Mouse (Mus musculus) embryonic facial prominence, embryonic 15.5 days (tissue): ENCODE results near the gene Sipa1l3. TPM values are rescaled to one million over a fixed set of nuclear protein-coding genes. Genes with fewer than 3 reads are reported as not detected.
A peak's percentile ranks its signal among the peaks of the same experiment; 100 is the strongest.

Source experiments
- ATAC-seq: fragments of 200-750 bp; cut with Nextera tagmentation; 2 replicates; pipeline ENCODE4 v1.8.0; 2017; ENCODE audit warnings: low read depth, moderate TSS enrichment; ENCODE audit not compliant: insufficient number of reproducible peaks, low FRiP score, low TSS enrichment
- H3K27ac ChIP-seq: fragments of 300-500 bp; sonication (generic); replicated peaks from 2 replicates; pipeline ENCODE4 v1.5.1; 2015; ENCODE audit warnings: mild to moderate bottlenecking, inconsistent platforms
- H3K27me3 ChIP-seq: fragments of 300-500 bp; sonication (generic); 2 replicates; pipeline ENCODE4 v1.6.1; 2015; ENCODE audit warnings: inconsistent platforms
- H3K36me3 ChIP-seq: fragments of 300-500 bp; sonication (generic); 2 replicates; pipeline ENCODE4 v1.6.1; 2015; ENCODE audit warnings: mild to moderate bottlenecking, inconsistent platforms
- H3K4me1 ChIP-seq: fragments of 300-500 bp; sonication (generic); 2 replicates; pipeline ENCODE4 v1.6.1; 2015; ENCODE audit warnings: inconsistent platforms
- H3K4me2 ChIP-seq: fragments of 300-500 bp; sonication (generic); replicated peaks from 2 replicates; pipeline ENCODE4 v1.6.1; 2015; ENCODE audit warnings: mild to moderate bottlenecking, inconsistent platforms
- H3K4me3 ChIP-seq: fragments of 300-500 bp; sonication (generic); replicated peaks from 2 replicates; pipeline ENCODE4 v1.5.1; 2015; ENCODE audit warnings: mild to moderate bottlenecking, inconsistent platforms
- H3K9ac ChIP-seq: fragments of 300-500 bp; sonication (generic); 2 replicates; pipeline ENCODE4 v1.6.1; 2015; ENCODE audit warnings: inconsistent platforms
- H3K9me3 ChIP-seq: fragments of 300-500 bp; sonication (generic); replicated peaks from 2 replicates; pipeline ENCODE4 v1.6.1; 2016; ENCODE audit warnings: inconsistent platforms
- WGBS: fragments of 180-500 bp; shearing (Covaris S2); methylation state at CpG from one replicate; pipeline ENCODE4 v1.1.7; 2015; 5-methylcytosine and 5-hydroxymethylcytosine counted together
- polyA plus RNA-seq: library from polyadenylated mRNA; unstranded; fragments of >200 nt; fragmentation: Nextera tagmentation; extraction: Ambion mirVana; gene quantifications from 2 replicates; pipeline ENCODE4 v1.2.1, GENCODE M21; 2015

Gene Sipa1l3
- polyA plus RNA-seq, 1 experiment from 2014 or later: 21.6 TPM

GRCm38 (mm10) chr7:29441793-29442192, 76.6 kb downstream of the Sipa1l3 start:
- H3K27me3 ChIP-seq: no peaks in the 10 kb centered on the region
- ATAC-seq: no peak
- WGBS: 65% methylated on average over 9 of the region's 9 CpGs
- H3K27ac ChIP-seq: no peak overlapping the region
- H3K4me1 ChIP-seq: peaks cover 25% of the 10 kb centered on the region
- no peaks in the 10 kb centered on the region for H3K36me3 ChIP-seq
- no peak overlapping the region for H3K4me2 ChIP-seq
- H3K4me3 ChIP-seq: no peak overlapping the region
- H3K9me3 ChIP-seq: no peaks in the 10 kb centered on the region
- no peak overlapping the region for H3K9ac ChIP-seq

- no peak overlapping the region for H3K4me2 ChIP-seq
- no peak overlapping the region for H3K27ac ChIP-seq
- no peaks in the 10 kb centered on the region for H3K36me3 ChIP-seq
- no peaks in the 10 kb centered on the region for H3K9me3 ChIP-seq
- no peaks in the 10 kb centered on the region for H3K27me3 ChIP-seq
- H3K9ac ChIP-seq: no peak overlapping the region
- WGBS: 63% methylated on average over 9 of the region's 9 CpGs
- no peak overlapping the region for H3K4me3 ChIP-seq
- peaks cover 26% of the 10 kb centered on the region for H3K4me1 ChIP-seq
- ATAC-seq: no peak
Observed at GRCm38 (mm10) chr7:29441151-29441550, 77.3 kb downstream of the Sipa1l3 start.

GRCm38 (mm10) chr7:29438655-29439282, 79.7 kb downstream of the Sipa1l3 start:
- Histone ChIP-seq H3K27me3 (no peaks in the 10 kb centered on the region), H3K36me3 (no peaks in the 10 kb centered on the region), H3K4me1 (peaks cover 24% of the 10 kb centered on the region), H3K9ac (no peak overlapping the region), H3K27ac (no peak overlapping the region), H3K4me3 (no peak overlapping the region), H3K4me2 (no peak overlapping the region), H3K9me3 (no peaks in the 10 kb centered on the region)
- no peak for ATAC-seq
- WGBS: 83% methylated on average over 16 of the region's 16 CpGs

GRCm38 (mm10) chr7:29438204-29438603, 80.2 kb downstream of the Sipa1l3 start:
- Histone ChIP-seq H3K4me1 (peaks cover 26% of the 10 kb centered on the region), H3K36me3 (no peaks in the 10 kb centered on the region), H3K4me3 (no peak overlapping the region), H3K9me3 (no peaks in the 10 kb centered on the region), H3K27me3 (no peaks in the 10 kb centered on the region), H3K4me2 (no peak overlapping the region), H3K9ac (no peak overlapping the region), H3K27ac (no peak overlapping the region)
- ATAC-seq: no peak
- WGBS: 89% methylated on average over 14 of the region's 14 CpGs

GRCm38 (mm10) chr7:29437072-29437471, 81.4 kb downstream of the Sipa1l3 start:
- Histone ChIP-seq H3K27me3 (no peaks in the 10 kb centered on the region), H3K36me3 (no peaks in the 10 kb centered on the region), H3K4me3 (no peak overlapping the region), H3K9me3 (no peaks in the 10 kb centered on the region), H3K27ac (no peak overlapping the region), H3K4me2 (no peak overlapping the region), H3K4me1 (peaks cover 33% of the 10 kb centered on the region), H3K9ac (no peak overlapping the region)
- 77% methylated on average over 10 of the region's 10 CpGs for WGBS
- no peak for ATAC-seq

- no peaks in the 10 kb centered on the region for H3K36me3 ChIP-seq
- H3K9me3 ChIP-seq: no peaks in the 10 kb centered on the region
- WGBS: 87% methylated on average over 9 of the region's 9 CpGs
- no peak overlapping the region for H3K4me2 ChIP-seq
- no peak overlapping the region for H3K27ac ChIP-seq
- H3K9ac ChIP-seq: no peak overlapping the region
- ATAC-seq: no peak
- no peak overlapping the region for H3K4me3 ChIP-seq
- peaks cover 44% of the 10 kb centered on the region for H3K4me1 ChIP-seq
- no peaks in the 10 kb centered on the region for H3K27me3 ChIP-seq
Observed at GRCm38 (mm10) chr7:29434313-29435035, 84.0 kb downstream of the Sipa1l3 start.

GRCm38 (mm10) chr7:29433725-29434124, 84.7 kb downstream of the Sipa1l3 start:
- 69% methylated on average over 10 of the region's 10 CpGs for WGBS
- H3K36me3 ChIP-seq: no peaks in the 10 kb centered on the region
- no peak overlapping the region for H3K9ac ChIP-seq
- no peaks in the 10 kb centered on the region for H3K9me3 ChIP-seq
- H3K4me1 ChIP-seq: peaks cover 43% of the 10 kb centered on the region
- H3K4me3 ChIP-seq: no peak overlapping the region
- no peak overlapping the region for H3K27ac ChIP-seq
- H3K27me3 ChIP-seq: no peaks in the 10 kb centered on the region
- ATAC-seq: no peak
- H3K4me2 ChIP-seq: no peak overlapping the region

- Histone ChIP-seq H3K4me3 (no peak overlapping the region), H3K9ac (no peak overlapping the region), H3K4me2 (no peak overlapping the region), H3K27ac (no peak overlapping the region), H3K4me1 (peaks cover 42% of the 10 kb centered on the region), H3K36me3 (no peaks in the 10 kb centered on the region), H3K9me3 (no peaks in the 10 kb centered on the region), H3K27me3 (no peaks in the 10 kb centered on the region)
- no peak for ATAC-seq
- WGBS: 68% methylated on average over 11 of the region's 11 CpGs
Observed at GRCm38 (mm10) chr7:29432947-29433553, 85.4 kb downstream of the Sipa1l3 start.

- H3K4me3 ChIP-seq: no peak overlapping the region
- H3K9me3 ChIP-seq: no peaks in the 10 kb centered on the region
- H3K4me1 ChIP-seq: peaks cover 42% of the 10 kb centered on the region
- H3K9ac ChIP-seq: no peak overlapping the region
- ATAC-seq: 0 out of 2 replicates have a peak, but pooled peaks have one; percentile 6
- H3K36me3 ChIP-seq: no peaks in the 10 kb centered on the region
- H3K4me2 ChIP-seq: no peak overlapping the region
- no peak overlapping the region for H3K27ac ChIP-seq
- 53% methylated on average over 15 of the region's 15 CpGs for WGBS
- no peaks in the 10 kb centered on the region for H3K27me3 ChIP-seq
Observed at GRCm38 (mm10) chr7:29432180-29432946, 86.1 kb downstream of the Sipa1l3 start.

- H3K27me3 ChIP-seq: no peaks in the 10 kb centered on the region
- no peak overlapping the region for H3K4me3 ChIP-seq
- H3K36me3 ChIP-seq: no peaks in the 10 kb centered on the region
- H3K9ac ChIP-seq: no peak overlapping the region
- H3K9me3 ChIP-seq: no peaks in the 10 kb centered on the region
- H3K4me1 ChIP-seq: peaks cover 43% of the 10 kb centered on the region
- WGBS: 28% methylated on average over 6 of the region's 6 CpGs
- no peak overlapping the region for H3K27ac ChIP-seq
- ATAC-seq: no peak
- no peak overlapping the region for H3K4me2 ChIP-seq
Observed at GRCm38 (mm10) chr7:29430739-29431211, 87.7 kb downstream of the Sipa1l3 start.

GRCm38 (mm10) chr7:29426056-29426455, 92.4 kb downstream of the Sipa1l3 start:
- Histone ChIP-seq H3K4me2 (no peak overlapping the region), H3K4me1 (peaks cover 44% of the 10 kb centered on the region), H3K27me3 (no peaks in the 10 kb centered on the region), H3K36me3 (no peaks in the 10 kb centered on the region), H3K4me3 (no peak overlapping the region), H3K9ac (no peak overlapping the region), H3K9me3 (no peaks in the 10 kb centered on the region), H3K27ac (peak overlapping the region; percentile 59; the same call in 1 of the 2 replicates)
- WGBS: 78% methylated on average over 8 of the region's 8 CpGs
- ATAC-seq: no peak
